Mouse (Mus musculus): ENCODE data around the gene Plcxd1.
"Not testable (repeated sequence)": the region's sequence is repeated elsewhere in the genome, so short reads cannot be mapped to it uniquely, and the experiment has no call there.

Gene Plcxd1

GRCm38 (mm10) chr5:110107581-110108304, 8.0 kb downstream of the Plcxd1 start, which contains the start of gene Gtpbp6:
Gene Gtpbp6 (minus strand): TSS chr5:110108197.
- DNase-seq, result peak; percentile 94

DNA sequence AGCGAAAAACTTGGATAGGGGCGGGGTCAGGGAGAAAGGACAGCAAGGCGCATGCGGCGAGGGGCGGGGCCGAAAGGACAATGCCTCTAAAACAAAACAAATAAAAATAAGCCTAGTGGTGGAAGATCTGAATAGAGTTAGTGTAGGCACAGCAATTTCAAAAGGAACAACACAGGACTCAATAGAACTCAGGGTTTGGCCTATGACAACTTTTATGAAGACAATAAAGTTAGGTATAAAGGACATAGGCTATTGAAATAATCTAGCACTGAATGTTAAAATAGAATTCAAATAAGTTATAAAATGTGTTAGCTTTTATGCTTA, 8.5 kb downstream of the Plcxd1 start:
- no peak for DNase-seq

GRCm38 (mm10) chr5:110109991-110110441, 10.2 kb downstream of the Plcxd1 start, which contains the start of gene Zfp605:
Gene Zfp605 (plus strand): TSS chr5:110110092.
- DNase-seq, result peak; percentile 92

DNA sequence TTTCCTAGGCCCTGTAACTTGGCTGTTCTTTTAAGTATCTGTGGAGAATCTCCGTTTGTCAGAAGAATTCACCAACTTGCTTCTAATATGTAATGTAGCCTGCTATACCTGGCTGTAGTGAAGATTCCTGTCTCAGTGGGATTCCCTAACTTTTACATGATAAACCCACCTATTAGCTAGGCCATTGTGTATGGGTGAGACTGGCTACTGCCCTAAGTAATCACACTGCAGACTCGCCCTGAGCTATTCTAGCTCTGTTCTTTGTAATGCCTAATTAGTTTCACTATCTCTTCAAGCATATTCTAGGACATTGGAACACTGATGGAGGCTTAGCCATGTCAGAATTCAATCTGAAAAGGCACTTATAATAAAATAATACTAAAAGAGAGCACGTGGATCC, 22.6 kb downstream of the Plcxd1 start:
- DNase-seq, result not testable (repeated sequence)

GRCm38 (mm10) chr5:110135293-110136086, 35.7 kb downstream of the Plcxd1 start, which contains the start of gene Chfr:
Gene Chfr (plus strand): TSS chr5:110135842.
- peak; percentile 99 for DNase-seq

DNA sequence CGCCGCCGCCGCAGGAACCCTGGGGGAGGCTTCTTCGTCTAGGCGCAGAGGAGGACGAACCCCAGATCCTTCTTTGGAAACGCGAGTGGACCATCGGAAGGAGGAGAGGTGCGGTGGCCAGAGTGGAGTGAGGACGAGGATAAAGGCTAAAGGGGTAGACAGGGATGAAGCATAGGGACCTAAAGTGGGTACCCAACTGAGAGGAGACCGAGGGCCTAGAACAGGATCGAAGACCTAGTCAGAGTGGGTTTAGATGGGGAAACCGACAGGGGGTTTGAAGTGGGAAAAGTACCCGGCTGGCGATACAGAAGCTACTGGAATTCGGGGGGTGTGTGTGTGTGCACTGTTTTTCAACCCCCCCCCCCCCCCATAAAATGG, 36.3 kb downstream of the Plcxd1 start:
- no peak for DNase-seq

DNA sequence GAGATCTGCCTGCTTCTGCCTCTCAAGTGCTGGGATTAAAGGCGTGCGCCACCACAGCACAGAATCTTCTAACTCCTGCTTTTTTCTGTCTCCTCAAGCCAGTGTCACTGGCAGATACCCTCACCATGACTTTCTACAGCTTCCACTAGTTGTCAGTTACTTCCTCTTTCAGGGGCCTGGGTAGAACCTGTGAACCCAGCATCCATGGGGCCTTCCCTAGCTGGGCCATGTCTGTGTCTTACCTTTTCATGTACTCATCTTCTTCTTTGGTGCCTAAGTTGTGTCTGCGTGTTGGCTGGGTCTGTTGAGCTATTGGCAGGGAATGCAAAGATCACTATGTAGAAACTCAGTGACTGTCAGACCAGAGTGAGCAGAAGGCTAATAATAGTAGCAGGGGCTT, 38.0 kb downstream of the Plcxd1 start:
- no peak for DNase-seq

- DNase-seq, result no peak
These were observed 39.6 kb downstream of the Plcxd1 start for GRCm38 (mm10) chr5:110139325-110139724.

GRCm38 (mm10) chr5:110140424-110140823, 40.7 kb downstream of the Plcxd1 start:
- DNase-seq, result no peak

DNA sequence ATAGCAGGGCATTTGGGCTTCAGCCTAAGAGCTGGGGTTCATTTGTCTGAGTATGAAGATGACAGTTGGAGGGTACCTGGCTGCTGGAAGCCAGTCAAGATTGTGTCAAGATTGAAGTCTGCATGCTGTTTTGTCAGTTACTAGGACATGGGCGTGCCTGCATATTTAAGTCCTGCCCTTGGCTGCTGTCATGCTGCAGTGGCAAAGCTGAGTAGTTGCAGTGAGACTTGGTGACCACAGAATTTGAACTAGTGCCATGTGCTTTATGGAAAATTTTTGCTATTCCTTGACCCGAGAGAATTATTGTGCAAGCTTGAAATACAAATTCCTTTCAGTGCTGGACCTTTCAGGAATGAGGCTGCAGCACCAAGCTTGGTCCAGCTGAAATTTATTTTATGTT, 42.5 kb downstream of the Plcxd1 start:
- no peak for DNase-seq

- DNase-seq, result no peak
These were observed 43.2 kb downstream of the Plcxd1 start for GRCm38 (mm10) chr5:110143007-110143406.

Measured in cerebellum, adult 11 months (tissue).